Mouse (Mus musculus) embryonic facial prominence, embryonic 14.5 days (tissue): ENCODE measurements around the gene Obox6. TPM values are rescaled to one million over a fixed set of nuclear protein-coding genes. Genes with fewer than 3 reads are reported as not detected.

Experiments
- ATAC-seq: fragments of 200-750 bp; cut with Nextera tagmentation; 2 replicates; pipeline ENCODE4 v1.8.0; 2017; ENCODE audit warnings: low read depth, moderate number of reproducible peaks, moderate TSS enrichment
- DNase-seq: peaks from one replicate; pipeline ENCODE4 v3.0.0-alpha.2; 2015; ENCODE audit warnings: low spot score
- H3K27ac ChIP-seq: fragments of 300-500 bp; sonication (generic); replicated peaks from 2 replicates; pipeline ENCODE4 v1.5.1; 2014; ENCODE audit warnings: low read depth, mild to moderate bottlenecking, low read length, moderate library complexity
- H3K27me3 ChIP-seq: fragments of 300-500 bp; sonication (generic); replicated peaks from 2 replicates; pipeline ENCODE4 v1.6.1; 2014; ENCODE audit warnings: low read length; ENCODE audit not compliant: control insufficient read depth, insufficient read depth
- H3K36me3 ChIP-seq: fragments of 300-500 bp; sonication (generic); 2 replicates; pipeline ENCODE4 v1.6.1; 2014; ENCODE audit warnings: low read length, mixed read lengths; ENCODE audit not compliant: control insufficient read depth, insufficient read depth
- H3K4me1 ChIP-seq: fragments of 300-500 bp; sonication (generic); 2 replicates; pipeline ENCODE4 v1.6.1; 2014; ENCODE audit warnings: antibody characterized with exemption, low read length; ENCODE audit not compliant: control insufficient read depth, insufficient read depth
- H3K4me2 ChIP-seq: fragments of 300-500 bp; sonication (generic); 2 replicates; pipeline ENCODE4 v1.6.1; 2014; ENCODE audit warnings: low read depth, mild to moderate bottlenecking, low read length, moderate library complexity, mixed read lengths
- H3K4me3 ChIP-seq: fragments of 300-500 bp; sonication (generic); 2 replicates; pipeline ENCODE4 v1.5.1; 2014; ENCODE audit warnings: low read depth, mild to moderate bottlenecking, low read length
- H3K9ac ChIP-seq: fragments of 300-500 bp; sonication (generic); 2 replicates; pipeline ENCODE4 v1.6.1; 2014; ENCODE audit warnings: low read depth, mild to moderate bottlenecking, low read length, moderate library complexity, mixed read lengths
- H3K9me3 ChIP-seq: fragments of 300-500 bp; sonication (generic); 2 replicates; pipeline ENCODE4 v1.6.1; 2016; ENCODE audit warnings: low read length; ENCODE audit not compliant: control insufficient read depth
- WGBS: fragments of 180-500 bp; shearing (Covaris S2); extraction: QIAGEN DNeasy Blood & Tissue Kit; methylation state at CpG from one replicate; pipeline ENCODE4 v1.1.7; 2014; 5-methylcytosine and 5-hydroxymethylcytosine counted together
- polyA plus RNA-seq: library from polyadenylated mRNA; unstranded; fragments of >200 nt; fragmentation: Nextera tagmentation; extraction: Ambion mirVana; gene quantifications from 2 replicates; pipeline ENCODE4 v1.2.1, GENCODE M21; 2014

Obox6 gene
- polyA plus RNA-seq: not detected in 2 replicates

GRCm38 (mm10) chr7:15839578-15839977 lies at the start of gene Obox6:
Gene Obox6, minus strand, starts transcription at chr7:15839678.
- WGBS: 92% methylated on average over 3 of the region's 3 CpGs
- Histone ChIP-seq H3K36me3 (no peaks in the 10 kb centered on the region), H3K9me3 (peaks cover 11% of the 10 kb centered on the region; the same call in 1 of the 2 replicates), H3K27ac (no peak within 1 kb of the TSS), H3K4me3 (no peak within 1 kb of the TSS), H3K4me2 (no peak within 1 kb of the TSS), H3K9ac (no peak within 1 kb of the TSS), H3K27me3 (no peaks in the 10 kb centered on the region), H3K4me1 (no peaks in the 10 kb centered on the region)
- DNase-seq (no peak), ATAC-seq (no peak)

DNA sequence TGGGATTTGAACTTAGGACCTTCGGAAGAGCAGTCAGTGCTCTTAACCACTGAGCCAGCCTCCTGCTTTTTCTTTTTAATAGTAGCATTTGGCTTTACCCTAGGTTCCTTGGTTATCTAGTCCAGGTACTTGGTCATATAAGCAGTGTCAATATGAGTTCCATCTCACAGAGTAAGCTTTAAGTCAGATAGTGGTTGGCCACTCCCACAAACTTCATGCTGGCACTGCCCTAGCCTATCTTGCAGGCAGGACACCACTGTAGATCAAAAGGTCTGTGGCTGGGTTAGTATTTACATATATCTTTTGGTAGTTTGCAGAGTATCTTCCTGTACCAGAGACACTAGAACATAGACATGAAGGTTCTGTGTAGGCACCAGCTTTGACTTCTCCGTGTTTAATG lies 44.6 kb upstream of the Obox6 start:
- H3K4me1 ChIP-seq: no peaks in the 10 kb centered on the region
- H3K4me2 ChIP-seq: no peak overlapping the region
- H3K9ac ChIP-seq: no peak overlapping the region
- H3K27me3 ChIP-seq: no peaks in the 10 kb centered on the region
- no peaks in the 10 kb centered on the region for H3K36me3 ChIP-seq
- no peak overlapping the region for H3K4me3 ChIP-seq
- WGBS: 85% methylated on average over 2 of the region's 2 CpGs
- no peak for DNase-seq
- H3K9me3 ChIP-seq: no peaks in the 10 kb centered on the region
- no peak for ATAC-seq
- no peak overlapping the region for H3K27ac ChIP-seq

- ATAC-seq (no peak), DNase-seq (no peak)
- Histone ChIP-seq H3K4me1 (no peaks in the 10 kb centered on the region), H3K4me3 (no peak within 1 kb of the TSS), H3K36me3 (no peaks in the 10 kb centered on the region), H3K9ac (no peak within 1 kb of the TSS), H3K27ac (no peak within 1 kb of the TSS), H3K27me3 (no peaks in the 10 kb centered on the region), H3K9me3 (no peaks in the 10 kb centered on the region), H3K4me2 (no peak within 1 kb of the TSS)
- WGBS: 94% methylated on average over 2 of the region's 2 CpGs
Observed at GRCm38 (mm10) chr7:15882317-15882716, 42.8 kb upstream of the Obox6 start, which contains the start of gene Crxos. Gene Crxos, plus strand, starts transcription at chr7:15882617.

GRCm38 (mm10) chr7:15881831-15882230 lies 42.4 kb upstream of the Obox6 start:
- H3K36me3 ChIP-seq: no peaks in the 10 kb centered on the region
- H3K27me3 ChIP-seq: no peaks in the 10 kb centered on the region
- H3K4me2 ChIP-seq: no peak overlapping the region
- no peaks in the 10 kb centered on the region for H3K4me1 ChIP-seq
- no peak overlapping the region for H3K27ac ChIP-seq
- DNase-seq (no peak), ATAC-seq (no peak)
- WGBS: 60% methylated on average over 3 of the region's 3 CpGs
- H3K9ac ChIP-seq: no peak overlapping the region
- no peak overlapping the region for H3K4me3 ChIP-seq
- H3K9me3 ChIP-seq: no peaks in the 10 kb centered on the region

DNA sequence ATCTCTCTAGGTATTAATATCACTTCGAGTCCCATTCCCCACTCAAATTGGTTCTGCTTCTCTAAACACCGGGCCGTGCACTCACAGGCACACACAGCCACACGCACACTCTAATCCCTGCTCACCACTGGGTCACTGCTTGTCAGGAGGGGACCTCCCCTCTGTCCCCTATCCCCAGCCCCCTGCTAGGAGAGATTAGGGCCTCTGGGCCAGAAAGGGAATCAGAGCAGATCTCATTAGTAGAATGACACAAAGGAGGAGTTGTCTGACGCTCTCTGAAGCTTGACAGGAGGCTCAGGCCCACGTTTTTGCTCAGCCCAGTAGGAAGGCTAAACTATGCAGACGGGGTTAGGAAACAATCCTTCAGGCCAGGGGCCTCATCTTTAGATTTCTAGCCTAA lies 41.9 kb upstream of the Obox6 start:
- WGBS: 11% methylated on average over 7 of the region's 7 CpGs
- Histone ChIP-seq H3K9me3 (no peaks in the 10 kb centered on the region), H3K4me1 (no peaks in the 10 kb centered on the region), H3K27ac (no peak overlapping the region), H3K9ac (no peak overlapping the region), H3K4me3 (no peak overlapping the region), H3K36me3 (no peaks in the 10 kb centered on the region), H3K27me3 (no peaks in the 10 kb centered on the region), H3K4me2 (no peak overlapping the region)
- ATAC-seq (peak; percentile 47; the same call in 1 of the 2 replicates), DNase-seq (peak; percentile 9)

- no peak for ATAC-seq
- H3K9me3 ChIP-seq: no peaks in the 10 kb centered on the region
- no peak for DNase-seq
- H3K4me3 ChIP-seq: no peak within 1 kb of the TSS
- H3K9ac ChIP-seq: no peak within 1 kb of the TSS
- no peak within 1 kb of the TSS for H3K4me2 ChIP-seq
- H3K27ac ChIP-seq: no peak within 1 kb of the TSS
- no peaks in the 10 kb centered on the region for H3K36me3 ChIP-seq
- 30% methylated on average over 4 of the region's 4 CpGs for WGBS
- H3K4me1 ChIP-seq: no peaks in the 10 kb centered on the region
- no peaks in the 10 kb centered on the region for H3K27me3 ChIP-seq
Observed at GRCm38 (mm10) chr7:15879756-15880155, 40.3 kb upstream of the Obox6 start, which contains the start of gene Crx. Gene Crx, minus strand, starts transcription at chr7:15879968.

- Histone ChIP-seq H3K9ac (no peak overlapping the region), H3K4me3 (no peak overlapping the region), H3K27me3 (no peaks in the 10 kb centered on the region), H3K36me3 (no peaks in the 10 kb centered on the region), H3K4me2 (no peak overlapping the region), H3K9me3 (no peaks in the 10 kb centered on the region), H3K4me1 (no peaks in the 10 kb centered on the region), H3K27ac (no peak overlapping the region)
- ATAC-seq (no peak), DNase-seq (no peak)
- 59% methylated on average over 4 of the region's 4 CpGs for WGBS
Observed at GRCm38 (mm10) chr7:15864104-15864503, 24.6 kb upstream of the Obox6 start.

DNA sequence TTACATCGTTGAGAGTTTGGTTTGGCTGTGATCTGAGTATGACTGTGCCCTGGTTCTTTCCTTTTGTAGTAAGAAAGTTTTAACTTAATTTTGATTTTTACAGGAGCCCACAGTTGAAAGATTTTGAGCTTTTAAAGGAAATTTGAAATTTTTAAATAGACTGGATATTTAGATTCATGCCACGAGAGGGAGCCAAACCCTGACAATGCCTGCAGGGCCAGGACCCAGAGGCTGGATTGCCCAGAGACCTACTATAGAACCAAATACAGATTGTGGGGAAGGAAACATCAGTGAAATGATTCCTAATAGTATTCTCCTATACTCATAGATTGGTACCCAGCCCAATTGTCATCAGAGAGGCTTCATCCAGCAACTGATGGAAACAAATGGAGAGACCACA lies 20.2 kb upstream of the Obox6 start:
- ATAC-seq (no peak), DNase-seq (peak; percentile 8)
- 38% methylated on average over 2 of the region's 2 CpGs for WGBS
- no peak overlapping the region for H3K4me3 ChIP-seq
- no peak overlapping the region for H3K4me2 ChIP-seq
- no peak overlapping the region for H3K27ac ChIP-seq
- no peaks in the 10 kb centered on the region for H3K4me1 ChIP-seq
- no peaks in the 10 kb centered on the region for H3K36me3 ChIP-seq
- no peak overlapping the region for H3K9ac ChIP-seq
- H3K9me3 ChIP-seq: no peaks in the 10 kb centered on the region
- no peaks in the 10 kb centered on the region for H3K27me3 ChIP-seq
